Mouse (Mus musculus): ENCODE measurements at regions not wholly inside any gene's neighbourhood (a gene's known extent, or its start where the extent isn't known, plus 50 kb on each side); places are given as distances from the start of the nearest gene placed in this dataset.
"Not testable (repeated sequence)": the region's sequence is repeated elsewhere in the genome, so short reads cannot be mapped to it uniquely, and the experiment has no call there.

- Histone ChIP-seq H3K4me2 (no peak overlapping the region), H3K9ac (no peak overlapping the region), H3K27ac (no peak overlapping the region), H3K4me3 (no peak overlapping the region), H3K36me3 (replicated peaks) (no peaks in the 10 kb centered on the region), H3K4me1 (no peaks in the 10 kb centered on the region), H3K27me3 (replicated peaks) (no peaks in the 10 kb centered on the region), H3K9me3 (no peaks in the 10 kb centered on the region)
- no peak for ATAC-seq (replicated peaks)
- WGBS = 75% methylated on average over 1 of the region's 1 CpGs
These were observed 243.7 kb upstream of the Ngly1 start for GRCm38 (mm10) chr14:16005409-16005808.

GRCm38 (mm10) chr14:16006968-16007367 is 242.1 kb upstream of the Ngly1 start:
- Histone ChIP-seq H3K9me3 (no peaks in the 10 kb centered on the region), H3K27ac (no peak overlapping the region), H3K36me3 (replicated peaks) (no peaks in the 10 kb centered on the region), H3K27me3 (replicated peaks) (no peaks in the 10 kb centered on the region), H3K4me1 (no peaks in the 10 kb centered on the region), H3K4me2 (no peak overlapping the region), H3K4me3 (no peak overlapping the region), H3K9ac (no peak overlapping the region)
- no peak for ATAC-seq (replicated peaks)
- 97% methylated on average over 2 of the region's 2 CpGs for WGBS

- no peak overlapping the region for H3K9ac ChIP-seq
- H3K36me3 ChIP-seq (replicated peaks) = no peaks in the 10 kb centered on the region
- no peak overlapping the region for H3K4me2 ChIP-seq
- no peak for ATAC-seq (replicated peaks)
- no peak overlapping the region for H3K4me3 ChIP-seq
- no peaks in the 10 kb centered on the region for H3K27me3 ChIP-seq (replicated peaks)
- no peak overlapping the region for H3K27ac ChIP-seq
- no peaks in the 10 kb centered on the region for H3K9me3 ChIP-seq
- no peaks in the 10 kb centered on the region for H3K4me1 ChIP-seq
These were observed 239.3 kb upstream of the Ngly1 start for GRCm38 (mm10) chr14:16009778-16010177.

- no peaks in the 10 kb centered on the region for H3K9me3 ChIP-seq
- no peak overlapping the region for H3K4me3 ChIP-seq
- no peaks in the 10 kb centered on the region for H3K27me3 ChIP-seq (replicated peaks)
- H3K27ac ChIP-seq = no peak overlapping the region
- ATAC-seq (replicated peaks) = no peak
- no peaks in the 10 kb centered on the region for H3K36me3 ChIP-seq (replicated peaks)
- no peak overlapping the region for H3K4me2 ChIP-seq
- no peaks in the 10 kb centered on the region for H3K4me1 ChIP-seq
- H3K9ac ChIP-seq = no peak overlapping the region
These were observed 225.2 kb upstream of the Ngly1 start for GRCm38 (mm10) chr14:16023853-16024252.

GRCm38 (mm10) chr14:16037771-16038170 is 211.3 kb upstream of the Ngly1 start:
- H3K27me3 ChIP-seq (replicated peaks) = no peaks in the 10 kb centered on the region
- H3K4me1 ChIP-seq = no peaks in the 10 kb centered on the region
- no peaks in the 10 kb centered on the region for H3K9me3 ChIP-seq
- ATAC-seq (replicated peaks) = no peak
- H3K9ac ChIP-seq = no peak overlapping the region
- H3K36me3 ChIP-seq (replicated peaks) = no peaks in the 10 kb centered on the region
- no peak overlapping the region for H3K27ac ChIP-seq
- no peak overlapping the region for H3K4me2 ChIP-seq
- no peak overlapping the region for H3K4me3 ChIP-seq

GRCm38 (mm10) chr14:16038336-16038735 is 210.7 kb upstream of the Ngly1 start:
- no peak overlapping the region for H3K4me2 ChIP-seq
- no peak overlapping the region for H3K4me3 ChIP-seq
- no peaks in the 10 kb centered on the region for H3K4me1 ChIP-seq
- no peaks in the 10 kb centered on the region for H3K36me3 ChIP-seq (replicated peaks)
- WGBS = 49% methylated on average over 1 of the region's 1 CpGs
- no peak overlapping the region for H3K9ac ChIP-seq
- no peak for ATAC-seq (replicated peaks)
- no peaks in the 10 kb centered on the region for H3K27me3 ChIP-seq (replicated peaks)
- no peaks in the 10 kb centered on the region for H3K9me3 ChIP-seq
- H3K27ac ChIP-seq = no peak overlapping the region

- no peak overlapping the region for H3K9ac ChIP-seq
- H3K4me2 ChIP-seq = no peak overlapping the region
- no peaks in the 10 kb centered on the region for H3K36me3 ChIP-seq (replicated peaks)
- H3K4me1 ChIP-seq = no peaks in the 10 kb centered on the region
- H3K27me3 ChIP-seq (replicated peaks) = no peaks in the 10 kb centered on the region
- no peak for ATAC-seq (replicated peaks)
- no peak overlapping the region for H3K27ac ChIP-seq
- H3K9me3 ChIP-seq = no peaks in the 10 kb centered on the region
- H3K4me3 ChIP-seq = no peak overlapping the region
These were observed 204.6 kb upstream of the Ngly1 start for GRCm38 (mm10) chr14:16044466-16044865.

- H3K27me3 ChIP-seq (replicated peaks); H3K4me2 ChIP-seq; H3K27ac ChIP-seq; H3K4me1 ChIP-seq; H3K9ac ChIP-seq; H3K9me3 ChIP-seq; H3K4me3 ChIP-seq; H3K36me3 ChIP-seq (replicated peaks); ATAC-seq (replicated peaks): not testable (repeated sequence)
- 96% methylated on average over 7 of the region's 12 CpGs for WGBS
These were observed 176.5 kb upstream of the Ngly1 start for GRCm38 (mm10) chr14:16072534-16072933.

GRCm38 (mm10) chr14:16074089-16074488 is 175.0 kb upstream of the Ngly1 start:
- 58% methylated on average over 1 of the region's 1 CpGs for WGBS
- Histone ChIP-seq H3K36me3 (replicated peaks) (no peaks in the 10 kb centered on the region), H3K9ac (no peak overlapping the region), H3K4me3 (no peak overlapping the region), H3K4me2 (no peak overlapping the region), H3K27me3 (replicated peaks) (no peaks in the 10 kb centered on the region), H3K9me3 (no peaks in the 10 kb centered on the region), H3K27ac (no peak overlapping the region), H3K4me1 (no peaks in the 10 kb centered on the region)
- ATAC-seq (replicated peaks) = no peak

- no peak overlapping the region for H3K27ac ChIP-seq
- no peaks in the 10 kb centered on the region for H3K4me1 ChIP-seq
- no peak overlapping the region for H3K9ac ChIP-seq
- H3K36me3 ChIP-seq (replicated peaks) = no peaks in the 10 kb centered on the region
- H3K27me3 ChIP-seq (replicated peaks) = no peaks in the 10 kb centered on the region
- H3K9me3 ChIP-seq = no peaks in the 10 kb centered on the region
- no peak for ATAC-seq (replicated peaks)
- 71% methylated on average over 1 of the region's 1 CpGs for WGBS
- H3K4me2 ChIP-seq = no peak overlapping the region
- no peak overlapping the region for H3K4me3 ChIP-seq
These were observed 170.0 kb upstream of the Ngly1 start for GRCm38 (mm10) chr14:16079096-16079495.

- H3K4me2 ChIP-seq; H3K9ac ChIP-seq; H3K4me1 ChIP-seq; H3K4me3 ChIP-seq; H3K36me3 ChIP-seq (replicated peaks); ATAC-seq (replicated peaks); H3K27me3 ChIP-seq (replicated peaks); H3K27ac ChIP-seq; H3K9me3 ChIP-seq: not testable (repeated sequence)
These were observed 161.8 kb upstream of the Ngly1 start for GRCm38 (mm10) chr14:16087231-16087630.

- 92% methylated on average over 4 of the region's 4 CpGs for WGBS
- H3K4me3 ChIP-seq = no peak overlapping the region
- no peak overlapping the region for H3K4me2 ChIP-seq
- H3K9ac ChIP-seq = no peak overlapping the region
- H3K4me1 ChIP-seq = no peaks in the 10 kb centered on the region
- no peak overlapping the region for H3K27ac ChIP-seq
- no peaks in the 10 kb centered on the region for H3K9me3 ChIP-seq
- H3K36me3 ChIP-seq (replicated peaks) = no peaks in the 10 kb centered on the region
- no peaks in the 10 kb centered on the region for H3K27me3 ChIP-seq (replicated peaks)
- no peak for ATAC-seq (replicated peaks)
These were observed 156.5 kb upstream of the Ngly1 start for GRCm38 (mm10) chr14:16092391-16093132.

GRCm38 (mm10) chr14:16093133-16093505 is 156.0 kb upstream of the Ngly1 start:
- no peak overlapping the region for H3K27ac ChIP-seq
- WGBS = 63% methylated on average over 2 of the region's 2 CpGs
- H3K9ac ChIP-seq = no peak overlapping the region
- no peak for ATAC-seq (replicated peaks)
- no peaks in the 10 kb centered on the region for H3K27me3 ChIP-seq (replicated peaks)
- no peaks in the 10 kb centered on the region for H3K4me1 ChIP-seq
- no peaks in the 10 kb centered on the region for H3K36me3 ChIP-seq (replicated peaks)
- H3K4me2 ChIP-seq = no peak overlapping the region
- no peaks in the 10 kb centered on the region for H3K9me3 ChIP-seq
- no peak overlapping the region for H3K4me3 ChIP-seq

All from midbrain, embryonic 15.5 days (tissue).